Mouse (Mus musculus) ES-E14 (cell line): ENCODE measurements at regions not wholly inside any gene's neighbourhood (a gene's known extent, or its start where the extent isn't known, plus 50 kb on each side); places are given as distances from the start of the nearest gene placed in this dataset.

ENCODE experiments used
- DNase-seq: peaks from one replicate; pipeline ENCODE4 v3.0.0-alpha.2; 2013; ENCODE audit warnings: low read depth, low spot score
- H3K27ac ChIP-seq: 2 replicates; pipeline ENCODE4 v1.5.1; 2012; ENCODE audit warnings: low read depth, mild to moderate bottlenecking, low read length, moderate library complexity, mixed read lengths; ENCODE audit not compliant: poor library complexity, insufficient read depth, severe bottlenecking
- H3K36me3 ChIP-seq: 2 replicates; pipeline ENCODE4 v1.6.1; 2012; ENCODE audit warnings: mild to moderate bottlenecking, low read length, moderate library complexity, mixed read lengths; ENCODE audit not compliant: control insufficient read depth, poor library complexity, insufficient read depth, severe bottlenecking
- H3K4me1 ChIP-seq, 2 experiments: fragments of 150-350 bp in 1 of 2; sonication (generic) in 1 of 2; 2 replicates each; pipeline ENCODE4 v1.6.1; 2012; ENCODE audit warnings: low read length in 2 of 2, mild to moderate bottlenecking in 1 of 2, mixed read lengths in 1 of 2; ENCODE audit not compliant: control insufficient read depth in 2 of 2, insufficient read depth in 2 of 2, poor library complexity in 1 of 2
- H3K4me3 ChIP-seq, 2 experiments: fragments of 150-350 bp in 1 of 2; sonication (generic) in 1 of 2; 2 replicates each; pipeline ENCODE4 v1.5.1; 2012; ENCODE audit warnings: low read length in 2 of 2, low read depth in 1 of 2, mild to moderate bottlenecking in 1 of 2, mixed read lengths in 1 of 2; ENCODE audit not compliant: insufficient read depth in 1 of 2, poor library complexity in 1 of 2, severe bottlenecking in 1 of 2
- H3K9ac ChIP-seq: 2 replicates; pipeline ENCODE4 v1.6.1; 2012; ENCODE audit warnings: low read depth, mild to moderate bottlenecking, low read length, mixed read lengths; ENCODE audit not compliant: poor library complexity, insufficient read depth, severe bottlenecking
- H3K9me3 ChIP-seq: fragments of 150-350 bp; sonication (generic); 2 replicates; pipeline ENCODE4 v1.6.1; 2012; ENCODE audit warnings: low read depth, mild to moderate bottlenecking, low read length; ENCODE audit not compliant: control insufficient read depth, insufficient read depth
- CHD2 ChIP-seq: IDR thresholded peaks from 2 replicates; pipeline ENCODE4 v1.6.1; 2014; ENCODE audit warnings: mild to moderate bottlenecking, low read depth, low read length, inconsistent platforms
- HCFC1 ChIP-seq: IDR thresholded peaks from 2 replicates; pipeline ENCODE4 v1.6.1; 2012; ENCODE audit warnings: low read length, inconsistent platforms, borderline replicate concordance; ENCODE audit not compliant: insufficient read depth
- MAFK ChIP-seq: IDR thresholded peaks from 2 replicates; pipeline ENCODE4 v1.6.1; 2014; ENCODE audit warnings: mild to moderate bottlenecking, low read depth, low read length, inconsistent platforms; ENCODE audit not compliant: insufficient read depth
- ZC3H11A ChIP-seq: IDR thresholded peaks from 2 replicates; pipeline ENCODE4 v1.6.1; 2012; ENCODE audit warnings: low read depth, mild to moderate bottlenecking, inconsistent platforms, low read length, borderline replicate concordance
- ZNF384 ChIP-seq: IDR thresholded peaks from 2 replicates; pipeline ENCODE4 v1.6.1; 2012; ENCODE audit warnings: low read depth, low read length, inconsistent platforms
- in situ Hi-C, 2 experiments: fragments of 600-800 bp; cut with MboI; formaldehyde crosslinking; loops; one replicate each; pipeline ENCODE4 v1.15.1; 2025; ENCODE audit warnings: low sequenced_read_pairs in 2 of 2, inconsistent platforms in 1 of 2; ENCODE audit not compliant: unreplicated experiment in 2 of 2

DNA sequence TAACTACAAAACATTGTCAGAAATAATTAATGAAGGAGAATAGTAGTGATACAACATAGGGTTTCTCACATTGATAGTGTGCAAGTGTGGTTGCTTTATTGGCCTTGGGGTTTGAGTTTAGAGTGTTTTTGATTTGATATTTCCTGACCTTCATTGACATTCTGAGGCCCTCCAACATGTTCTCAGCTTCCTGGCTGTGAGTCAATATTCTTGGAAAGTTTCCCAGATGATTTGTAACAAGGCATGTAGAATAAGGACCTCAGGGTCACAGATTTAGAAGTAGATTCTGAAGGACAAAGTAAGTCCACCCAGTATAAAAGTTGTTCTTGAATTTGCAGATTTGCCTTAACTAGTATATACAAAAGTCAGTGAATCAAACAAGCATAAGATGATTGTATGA is 969.7 kb upstream of the Pcdh9 start:
- TF ChIP-seq ZC3H11A (no peak), ZNF384 (no peak), MAFK (no peak), CHD2 (no peak), HCFC1 (no peak)
- Histone ChIP-seq H3K27ac (no peak overlapping the region), H3K4me1 (no peaks in the 10 kb centered on the region), H3K36me3 (no peaks in the 10 kb centered on the region), H3K4me3 (no peak overlapping the region), H3K9me3 (no peaks in the 10 kb centered on the region), H3K9ac (no peak overlapping the region)
- DNase-seq, result no peak
- in situ Hi-C loops, result no loop called here

DNA sequence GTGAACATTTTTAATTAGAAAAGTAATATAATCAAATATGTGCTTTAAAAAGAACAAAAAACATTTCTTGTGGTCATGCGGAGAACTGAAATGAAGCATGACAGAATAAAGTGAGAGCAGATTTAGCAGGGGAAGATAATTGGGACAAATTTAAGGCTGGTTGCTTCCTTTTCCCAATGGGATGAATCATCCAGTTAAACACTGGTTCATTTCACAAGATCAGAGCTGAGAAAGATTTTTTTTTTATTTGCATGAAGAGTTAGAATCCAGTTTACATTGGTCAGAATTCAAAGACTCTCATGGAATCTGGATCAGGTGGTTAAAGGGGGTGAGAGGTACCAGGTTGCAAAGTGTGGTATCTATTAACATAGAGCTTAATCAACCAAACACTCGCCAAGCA is 978.5 kb upstream of the Pcdh9 start:
- TF ChIP-seq ZNF384 (no peak), CHD2 (no peak), HCFC1 (no peak), ZC3H11A (no peak), MAFK (no peak)
- H3K36me3 ChIP-seq, result no peaks in the 10 kb centered on the region
- H3K4me3 ChIP-seq, result no peak overlapping the region
- in situ Hi-C loops, result no loop called here
- H3K27ac ChIP-seq, result no peak overlapping the region
- DNase-seq, result no peak
- no peaks in the 10 kb centered on the region for H3K9me3 ChIP-seq
- H3K9ac ChIP-seq, result no peak overlapping the region
- no peaks in the 10 kb centered on the region for H3K4me1 ChIP-seq

DNA sequence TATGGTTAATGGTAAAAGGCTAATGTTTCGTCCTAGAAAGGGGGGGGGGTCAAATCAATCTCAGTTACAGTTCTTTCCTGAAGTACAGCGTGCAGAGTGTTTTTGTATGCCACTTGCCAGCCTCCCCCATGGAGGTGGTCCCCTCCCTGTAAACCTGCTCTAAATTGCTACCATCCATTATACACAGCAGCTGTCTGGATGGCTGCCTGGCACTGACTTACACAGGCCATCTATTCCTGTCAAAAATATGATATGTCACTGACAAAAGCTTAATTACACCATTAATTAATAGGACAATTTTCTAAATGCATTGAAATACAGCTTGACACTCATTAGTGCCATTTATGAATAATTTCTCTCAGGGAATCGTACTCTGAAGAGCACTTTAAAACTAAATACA is 995.0 kb upstream of the 4921530L21Rik start:
- no peaks in the 10 kb centered on the region for H3K36me3 ChIP-seq
- in situ Hi-C loops, result no loop called here
- TF ChIP-seq ZNF384 (no peak), HCFC1 (no peak), CHD2 (no peak), MAFK (no peak), ZC3H11A (no peak)
- H3K4me1 ChIP-seq, result no peaks in the 10 kb centered on the region
- no peak overlapping the region for H3K27ac ChIP-seq
- DNase-seq, result no peak
- H3K4me3 ChIP-seq, result no peak overlapping the region
- no peak overlapping the region for H3K9ac ChIP-seq
- no peaks in the 10 kb centered on the region for H3K9me3 ChIP-seq

DNA sequence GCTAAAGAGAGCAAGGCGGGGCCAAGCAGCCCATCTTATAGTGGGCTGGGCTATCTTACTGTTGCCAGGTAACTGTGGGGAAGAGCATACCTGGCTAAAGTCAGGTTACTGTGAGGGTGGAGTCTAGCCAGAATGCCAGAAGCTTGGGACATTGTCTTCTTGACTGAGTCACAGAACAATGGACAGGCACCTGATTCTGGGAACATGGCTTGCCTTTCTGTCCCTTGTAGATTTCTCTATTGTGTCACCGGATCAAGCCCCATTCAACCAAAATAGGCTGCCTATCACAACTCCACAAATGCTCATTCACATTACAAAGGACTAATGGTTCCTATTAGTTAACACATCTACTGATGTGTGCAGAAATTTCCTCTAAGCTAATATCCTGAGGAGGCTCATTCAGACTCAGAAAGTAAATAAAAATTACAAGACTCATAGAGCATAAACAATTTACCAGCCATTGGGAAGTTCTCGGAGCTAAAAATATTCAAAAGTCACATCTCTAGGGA is 985.7 kb upstream of the 4921530L21Rik start:
- peak; percentile 41 for DNase-seq
- Histone ChIP-seq H3K36me3 (no peaks in the 10 kb centered on the region), H3K4me3 (no peak overlapping the region), H3K9ac (no peak overlapping the region), H3K9me3 (no peaks in the 10 kb centered on the region), H3K27ac (no peak overlapping the region), H3K4me1 (peaks cover 0 to 4% of the 10 kb centered on the region in 2 experiments; a peak in 2 of 4 replicates)
- TF ChIP-seq HCFC1, result no peak
- TF ChIP-seq MAFK, result no peak
- TF ChIP-seq ZC3H11A, result no peak
- TF ChIP-seq CHD2, result 0 out of 2 replicates have a peak, but pooled peaks have one; percentile 48
- in situ Hi-C loops, result no loop called here

DNA sequence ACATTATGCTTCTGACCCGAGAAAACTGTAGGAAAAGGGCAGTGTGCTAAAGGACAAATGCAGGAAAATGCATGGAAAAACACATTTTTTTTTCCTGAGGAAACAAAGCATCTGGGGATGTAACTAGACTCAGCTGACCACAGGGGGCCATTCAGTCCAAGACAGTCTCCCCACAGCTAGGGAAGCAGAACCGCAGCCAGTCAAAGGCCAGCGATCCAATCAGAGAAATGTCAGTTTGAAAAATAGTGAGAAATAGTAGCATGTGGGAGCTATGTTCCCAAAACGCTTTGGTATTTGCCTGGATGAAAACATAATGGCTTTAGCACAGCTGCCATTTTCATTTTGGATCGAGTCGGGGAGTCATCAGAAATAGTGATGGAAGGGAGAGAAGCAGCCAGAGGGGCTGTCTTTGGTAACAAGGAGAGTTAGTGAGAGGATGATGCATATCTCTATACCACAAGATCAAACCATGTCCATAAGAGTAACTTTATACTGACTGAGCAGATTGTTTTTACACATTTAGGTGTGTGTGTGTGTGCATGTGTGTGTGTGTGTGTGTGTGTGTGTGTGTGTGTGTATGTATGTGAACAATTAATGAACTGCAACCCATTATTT is 982.3 kb upstream of the 4921530L21Rik start:
- TF ChIP-seq HCFC1 (no peak), ZNF384 (no peak), CHD2 (no peak), ZC3H11A (no peak), MAFK (no peak)
- no peak overlapping the region for H3K9ac ChIP-seq
- in situ Hi-C loops, result no loop called here
- no peak overlapping the region for H3K27ac ChIP-seq
- H3K9me3 ChIP-seq, result no peaks in the 10 kb centered on the region
- no peaks in the 10 kb centered on the region for H3K36me3 ChIP-seq
- peaks cover 0 to 4% of the 10 kb centered on the region in 2 experiments; a peak in 2 of 4 replicates for H3K4me1 ChIP-seq
- no peak overlapping the region for H3K4me3 ChIP-seq
- no peak for DNase-seq
